Mouse (Mus musculus) right cerebral cortex, postnatal 4 days (tissue): ENCODE data around the gene Als2.

Source experiments
- DNase-seq: peaks from one replicate; pipeline ENCODE4 v3.0.0-alpha.2; 2022

Als2 gene

GRCm38 (mm10) chr1:59162309-59163024 is 74.6 kb downstream of the Als2 start:
- DNase-seq = no peak

- DNase-seq = no peak
Observed at GRCm38 (mm10) chr1:59161396-59161795, 75.6 kb downstream of the Als2 start.

GRCm38 (mm10) chr1:59160871-59161270 is 76.2 kb downstream of the Als2 start:
- no peak for DNase-seq

- DNase-seq = no peak
Observed at GRCm38 (mm10) chr1:59159136-59159535, 77.9 kb downstream of the Als2 start.

- DNase-seq = no peak
Observed at GRCm38 (mm10) chr1:59158498-59158897, 78.5 kb downstream of the Als2 start.

GRCm38 (mm10) chr1:59157846-59158245 is 79.2 kb downstream of the Als2 start:
- no peak for DNase-seq

GRCm38 (mm10) chr1:59152346-59152745 is 84.7 kb downstream of the Als2 start:
- no peak for DNase-seq

- no peak for DNase-seq
Observed at GRCm38 (mm10) chr1:59150542-59150941, 86.5 kb downstream of the Als2 start.

GRCm38 (mm10) chr1:59144543-59144942 is 92.5 kb downstream of the Als2 start:
- DNase-seq = no peak

GRCm38 (mm10) chr1:59142809-59143208 is 94.2 kb downstream of the Als2 start:
- DNase-seq = peak; percentile 47

- no peak for DNase-seq
Observed at GRCm38 (mm10) chr1:59134419-59134818, 102.6 kb downstream of the Als2 start.

GRCm38 (mm10) chr1:59128879-59129278 is 108.2 kb downstream of the Als2 start:
- no peak for DNase-seq

- no peak for DNase-seq
Observed at GRCm38 (mm10) chr1:59125558-59125957, 111.5 kb downstream of the Als2 start.

GRCm38 (mm10) chr1:59119720-59120457 is 117.1 kb downstream of the Als2 start, which contains the start of gene Tmem237:
Tmem237 (minus strand) TSS chr1:59120408.
- DNase-seq = peak; percentile 93
